Mouse (Mus musculus): ENCODE measurements around the gene Upk3b. TPM values are rescaled to one million over a fixed set of nuclear protein-coding genes. Genes with fewer than 3 reads are reported as not detected.

Gene Upk3b
- polyA plus RNA-seq, 1 experiment from 2014 or later: 52.1 TPM

- Histone ChIP-seq H3K9ac (ENCODE audit: low read length) (no peak overlapping the region), H3K27ac (ENCODE audit: low read depth) (no peak overlapping the region), H3K36me3 (ENCODE audit: control insufficient read depth, insufficient read depth, low read length) (peaks cover 26% of the 10 kb centered on the region; the same call in 1 of the 2 replicates), H3K4me3 (ENCODE audit: low read depth, low read length) (no peak overlapping the region), H3K9me3 (ENCODE audit: control insufficient read depth, low read length) (no peaks in the 10 kb centered on the region), H3K27me3 (replicated peaks; ENCODE audit: control insufficient read depth, insufficient read depth, low read length) (no peaks in the 10 kb centered on the region), H3K4me1 (replicated peaks; ENCODE audit: control insufficient read depth, insufficient read depth, low read length) (no peaks in the 10 kb centered on the region), H3K4me2 (ENCODE audit: low read length) (no peak overlapping the region)
- 21% methylated on average over 1 of the region's 1 CpGs for WGBS
- DNase-seq (ENCODE audit: low spot score) (no peak), ATAC-seq (replicated peaks; ENCODE audit: low FRiP score, low TSS enrichment, low read depth) (0 out of 2 replicates have a peak, but pooled peaks have one; percentile 29)
Measured at GRCm38 (mm10) chr5:136019907-136020306, 18.4 kb upstream of the Upk3b start.

DNA sequence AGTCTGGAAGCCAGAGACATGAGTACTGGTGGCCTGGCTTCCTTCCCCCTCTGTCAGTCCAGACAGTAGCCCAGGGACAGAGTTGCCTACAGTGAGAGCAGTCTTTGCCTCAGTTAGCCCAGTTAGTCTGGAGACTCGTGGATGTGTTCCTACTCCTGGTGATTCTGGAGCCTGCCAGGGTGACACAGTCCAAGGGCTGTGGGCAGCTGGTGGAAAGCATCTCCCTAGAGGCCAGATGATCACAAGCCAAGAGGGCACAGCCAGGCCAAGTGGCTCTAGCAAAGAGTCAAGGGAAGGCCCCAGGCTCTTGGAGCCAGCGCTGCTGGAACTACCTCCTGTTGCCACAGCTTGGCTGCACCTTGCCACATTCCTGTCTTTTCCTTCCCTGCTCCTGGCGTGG, 12.6 kb upstream of the Upk3b start:
- 88% methylated on average over 3 of the region's 3 CpGs for WGBS
- peaks cover 58% of the 10 kb centered on the region for H3K36me3 ChIP-seq (ENCODE audit: control insufficient read depth, insufficient read depth, low read length)

DNA sequence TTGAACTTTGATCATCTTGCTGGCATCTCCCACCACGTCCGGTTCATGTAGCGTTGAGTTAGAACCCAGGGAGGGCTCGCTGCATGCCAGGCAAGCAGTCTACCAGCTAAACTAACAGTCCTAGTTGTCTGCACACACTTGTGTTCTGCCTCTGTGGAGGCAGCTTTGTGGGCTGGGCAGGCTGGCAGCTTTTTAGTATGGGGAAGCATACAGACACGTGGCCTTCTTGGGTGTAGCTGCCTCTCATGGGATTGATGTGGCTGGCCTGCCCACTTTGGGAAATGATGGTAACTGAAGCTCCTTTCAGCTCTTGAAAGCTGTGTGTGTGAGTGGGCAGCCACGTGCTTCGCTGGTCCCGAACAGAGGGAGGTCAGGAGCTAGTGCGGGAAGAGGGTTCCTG, 11.4 kb upstream of the Upk3b start:
- no peak overlapping the region for H3K9ac ChIP-seq (ENCODE audit: low read length)
- H3K4me2 ChIP-seq (ENCODE audit: low read length): no peak overlapping the region
- H3K27ac ChIP-seq (ENCODE audit: low read depth): no peak overlapping the region
- H3K4me3 ChIP-seq (ENCODE audit: low read depth, low read length): no peak overlapping the region
- WGBS: 92% methylated on average over 9 of the region's 9 CpGs
- H3K36me3 ChIP-seq (ENCODE audit: control insufficient read depth, insufficient read depth, low read length): peaks cover 60% of the 10 kb centered on the region
- DNase-seq (ENCODE audit: low spot score) (no peak), ATAC-seq (replicated peaks; ENCODE audit: low FRiP score, low TSS enrichment, low read depth) (no peak)
- no peaks in the 10 kb centered on the region for H3K27me3 ChIP-seq (replicated peaks; ENCODE audit: control insufficient read depth, insufficient read depth, low read length)
- H3K4me1 ChIP-seq (replicated peaks; ENCODE audit: control insufficient read depth, insufficient read depth, low read length): no peaks in the 10 kb centered on the region
- no peaks in the 10 kb centered on the region for H3K9me3 ChIP-seq (ENCODE audit: control insufficient read depth, low read length)

More for the DNA sequence above, 12.6 kb upstream of the Upk3b start:
- DNase-seq (ENCODE audit: low spot score) (no peak), ATAC-seq (replicated peaks; ENCODE audit: low FRiP score, low TSS enrichment, low read depth) (no peak)
- H3K4me3 ChIP-seq (ENCODE audit: low read depth, low read length): no peak overlapping the region
- H3K4me1 ChIP-seq (replicated peaks; ENCODE audit: control insufficient read depth, insufficient read depth, low read length): no peaks in the 10 kb centered on the region
- H3K27ac ChIP-seq (ENCODE audit: low read depth): no peak overlapping the region
- H3K27me3 ChIP-seq (replicated peaks; ENCODE audit: control insufficient read depth, insufficient read depth, low read length): no peaks in the 10 kb centered on the region
- H3K4me2 ChIP-seq (ENCODE audit: low read length): no peak overlapping the region
- no peaks in the 10 kb centered on the region for H3K9me3 ChIP-seq (ENCODE audit: control insufficient read depth, low read length)
- no peak overlapping the region for H3K9ac ChIP-seq (ENCODE audit: low read length)

- Histone ChIP-seq H3K4me3 (ENCODE audit: low read depth, low read length) (no peak overlapping the region), H3K27ac (ENCODE audit: low read depth) (no peak overlapping the region), H3K9ac (ENCODE audit: low read length) (no peak overlapping the region), H3K4me2 (ENCODE audit: low read length) (no peak overlapping the region), H3K36me3 (ENCODE audit: control insufficient read depth, insufficient read depth, low read length) (peaks cover 63% of the 10 kb centered on the region), H3K4me1 (replicated peaks; ENCODE audit: control insufficient read depth, insufficient read depth, low read length) (no peaks in the 10 kb centered on the region), H3K27me3 (replicated peaks; ENCODE audit: control insufficient read depth, insufficient read depth, low read length) (no peaks in the 10 kb centered on the region), H3K9me3 (ENCODE audit: control insufficient read depth, low read length) (no peaks in the 10 kb centered on the region)
- DNase-seq (ENCODE audit: low spot score) (no peak), ATAC-seq (replicated peaks; ENCODE audit: low FRiP score, low TSS enrichment, low read depth) (no peak)
- WGBS: 84% methylated on average over 11 of the region's 11 CpGs
Measured at GRCm38 (mm10) chr5:136027612-136028311, 10.5 kb upstream of the Upk3b start.

DNA sequence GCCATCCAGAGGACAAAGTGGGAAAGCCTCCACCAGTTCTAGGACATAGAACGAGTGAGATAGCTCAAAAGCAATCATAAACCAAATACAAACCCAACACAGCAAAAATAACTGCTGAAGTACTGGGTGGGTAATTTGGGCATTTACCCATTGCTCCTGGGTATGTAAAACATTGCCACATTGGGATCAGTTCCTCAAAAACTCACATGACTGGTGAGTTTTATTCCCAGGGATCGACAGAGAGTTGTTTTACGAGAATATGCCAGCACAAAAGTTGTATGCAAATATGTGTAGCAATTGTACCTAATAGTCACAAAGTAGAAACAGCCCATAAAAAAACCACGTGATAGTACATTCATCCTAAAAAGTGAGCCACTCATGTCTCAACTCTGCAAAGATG, 3.4 kb upstream of the Upk3b start:
- no peak for ATAC-seq (replicated peaks; ENCODE audit: low FRiP score, low TSS enrichment, low read depth)
- WGBS: 79% methylated on average over 4 of the region's 4 CpGs
- no peak overlapping the region for H3K27ac ChIP-seq (ENCODE audit: low read depth)

GRCm38 (mm10) chr5:136035285-136035684, 3.0 kb upstream of the Upk3b start:
- no peaks in the 10 kb centered on the region for H3K4me1 ChIP-seq (replicated peaks; ENCODE audit: control insufficient read depth, insufficient read depth, low read length)
- H3K36me3 ChIP-seq (ENCODE audit: control insufficient read depth, insufficient read depth, low read length): peaks cover 18% of the 10 kb centered on the region
- H3K4me3 ChIP-seq (ENCODE audit: low read depth, low read length): no peak overlapping the region
- 82% methylated on average over 1 of the region's 1 CpGs for WGBS
- no peak for DNase-seq (ENCODE audit: low spot score)
- no peaks in the 10 kb centered on the region for H3K27me3 ChIP-seq (replicated peaks; ENCODE audit: control insufficient read depth, insufficient read depth, low read length)
- H3K27ac ChIP-seq (ENCODE audit: low read depth): no peak overlapping the region
- H3K4me2 ChIP-seq (ENCODE audit: low read length): no peak overlapping the region
- no peaks in the 10 kb centered on the region for H3K9me3 ChIP-seq (ENCODE audit: control insufficient read depth, low read length)
- ATAC-seq (replicated peaks; ENCODE audit: low FRiP score, low TSS enrichment, low read depth): no peak
- H3K9ac ChIP-seq (ENCODE audit: low read length): no peak overlapping the region

More for the DNA sequence above, 3.4 kb upstream of the Upk3b start:
- Histone ChIP-seq H3K4me3 (ENCODE audit: low read depth, low read length) (no peak overlapping the region), H3K27me3 (replicated peaks; ENCODE audit: control insufficient read depth, insufficient read depth, low read length) (no peaks in the 10 kb centered on the region), H3K4me2 (ENCODE audit: low read length) (no peak overlapping the region), H3K9me3 (ENCODE audit: control insufficient read depth, low read length) (no peaks in the 10 kb centered on the region), H3K9ac (ENCODE audit: low read length) (no peak overlapping the region), H3K36me3 (ENCODE audit: control insufficient read depth, insufficient read depth, low read length) (peaks cover 22% of the 10 kb centered on the region), H3K4me1 (replicated peaks; ENCODE audit: control insufficient read depth, insufficient read depth, low read length) (no peaks in the 10 kb centered on the region)
- DNase-seq (ENCODE audit: low spot score): no peak

DNA sequence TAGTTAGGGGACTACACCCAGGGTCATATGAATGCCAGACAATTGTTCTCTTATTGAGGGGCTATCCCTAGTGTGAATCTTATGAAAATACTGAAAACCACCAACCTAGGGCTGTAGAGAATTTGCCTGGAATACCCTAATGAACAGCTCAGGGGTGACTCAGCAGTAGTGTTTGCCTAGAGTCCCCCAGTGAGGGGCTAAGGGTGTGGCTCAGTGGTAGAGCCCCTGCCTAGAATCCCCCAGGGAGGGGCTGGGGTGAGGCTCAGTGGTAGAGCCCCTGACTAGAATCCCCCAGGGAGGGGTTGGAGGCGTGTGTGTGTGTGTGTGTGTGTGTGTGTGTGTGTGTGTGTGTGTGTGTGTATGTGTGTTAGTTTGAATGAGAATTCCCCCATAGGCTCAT, 1.6 kb upstream of the Upk3b start:
- no peak for ATAC-seq (replicated peaks; ENCODE audit: low FRiP score, low TSS enrichment, low read depth)
- no peaks in the 10 kb centered on the region for H3K27me3 ChIP-seq (replicated peaks; ENCODE audit: control insufficient read depth, insufficient read depth, low read length)
- no peak overlapping the region for H3K27ac ChIP-seq (ENCODE audit: low read depth)
- H3K4me1 ChIP-seq (replicated peaks; ENCODE audit: control insufficient read depth, insufficient read depth, low read length): no peaks in the 10 kb centered on the region
- no peak overlapping the region for H3K4me3 ChIP-seq (ENCODE audit: low read depth, low read length)
- H3K9ac ChIP-seq (ENCODE audit: low read length): no peak overlapping the region
- no peaks in the 10 kb centered on the region for H3K9me3 ChIP-seq (ENCODE audit: control insufficient read depth, low read length)
- no peak for DNase-seq (ENCODE audit: low spot score)
- peaks cover 5% of the 10 kb centered on the region for H3K36me3 ChIP-seq (ENCODE audit: control insufficient read depth, insufficient read depth, low read length)
- WGBS: 92% methylated on average over 1 of the region's 1 CpGs
- no peak overlapping the region for H3K4me2 ChIP-seq (ENCODE audit: low read length)

DNA sequence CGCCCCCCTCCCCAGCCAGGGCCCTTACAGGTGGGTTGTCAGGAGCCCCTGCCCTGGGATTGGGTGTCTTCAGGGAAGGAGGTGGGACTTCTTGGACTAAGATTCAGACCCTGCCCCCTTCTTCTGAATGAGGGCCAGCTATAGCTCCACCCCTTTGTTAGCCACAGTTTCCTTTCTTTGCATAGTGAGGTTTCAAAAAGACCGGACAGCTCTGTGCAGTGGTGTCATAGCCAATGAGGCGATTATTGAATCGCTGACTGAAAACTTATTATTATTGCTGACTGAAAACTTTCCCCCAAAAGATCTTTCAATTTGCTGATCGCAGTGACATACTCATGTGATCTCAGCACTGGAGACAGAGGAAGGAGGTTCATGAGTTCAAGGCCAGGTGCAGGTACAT, 1.9 kb downstream of the Upk3b start:
- Histone ChIP-seq H3K4me1 (replicated peaks; ENCODE audit: control insufficient read depth, insufficient read depth, low read length) (no peaks in the 10 kb centered on the region), H3K4me3 (ENCODE audit: low read depth, low read length) (0 out of 2 replicates have a peak overlapping the region, but pooled peaks have one; percentile 6), H3K9ac (ENCODE audit: low read length) (no peak overlapping the region), H3K27ac (ENCODE audit: low read depth) (no peak overlapping the region), H3K36me3 (ENCODE audit: control insufficient read depth, insufficient read depth, low read length) (no peaks in the 10 kb centered on the region), H3K4me2 (ENCODE audit: low read length) (peak overlapping the region; percentile 26; the same call in 1 of the 2 replicates), H3K27me3 (replicated peaks; ENCODE audit: control insufficient read depth, insufficient read depth, low read length) (no peaks in the 10 kb centered on the region), H3K9me3 (ENCODE audit: control insufficient read depth, low read length) (no peaks in the 10 kb centered on the region)
- DNase-seq (ENCODE audit: low spot score): no peak
- ATAC-seq (replicated peaks; ENCODE audit: low FRiP score, low TSS enrichment, low read depth): no peak; the same call in 1 of the 2 replicates
- 38% methylated on average over 5 of the region's 5 CpGs for WGBS

- no peak overlapping the region for H3K4me2 ChIP-seq (ENCODE audit: low read length)
- no peak for ATAC-seq (replicated peaks; ENCODE audit: low FRiP score, low TSS enrichment, low read depth)
- H3K9me3 ChIP-seq (ENCODE audit: control insufficient read depth, low read length): no peaks in the 10 kb centered on the region
- H3K4me3 ChIP-seq (ENCODE audit: low read depth, low read length): no peak overlapping the region
- H3K36me3 ChIP-seq (ENCODE audit: control insufficient read depth, insufficient read depth, low read length): no peaks in the 10 kb centered on the region
- no peak overlapping the region for H3K9ac ChIP-seq (ENCODE audit: low read length)
- WGBS: 40% methylated on average over 2 of the region's 2 CpGs
- DNase-seq (ENCODE audit: low spot score): no peak
- H3K4me1 ChIP-seq (replicated peaks; ENCODE audit: control insufficient read depth, insufficient read depth, low read length): no peaks in the 10 kb centered on the region
- H3K27me3 ChIP-seq (replicated peaks; ENCODE audit: control insufficient read depth, insufficient read depth, low read length): no peaks in the 10 kb centered on the region
- no peak overlapping the region for H3K27ac ChIP-seq (ENCODE audit: low read depth)
Measured at GRCm38 (mm10) chr5:136041260-136041659, 3.0 kb downstream of the Upk3b start.

Data from intestine, embryonic 14.5 days (tissue).